Mouse (Mus musculus) bone marrow macrophage, adult 2 months (primary cell): ENCODE measurements around the gene Alk.

Experiments used
- CTCF ChIP-seq: IDR thresholded peaks from 2 replicates; pipeline ENCODE4 v1.5.1; 2012; ENCODE audit warnings: low read depth, mild to moderate bottlenecking, low read length, moderate library complexity
- POLR2A ChIP-seq: IDR thresholded peaks from 2 replicates; pipeline ENCODE4 v1.6.1; 2012; ENCODE audit warnings: mild to moderate bottlenecking, low read depth, low read length, borderline replicate concordance

DNA sequence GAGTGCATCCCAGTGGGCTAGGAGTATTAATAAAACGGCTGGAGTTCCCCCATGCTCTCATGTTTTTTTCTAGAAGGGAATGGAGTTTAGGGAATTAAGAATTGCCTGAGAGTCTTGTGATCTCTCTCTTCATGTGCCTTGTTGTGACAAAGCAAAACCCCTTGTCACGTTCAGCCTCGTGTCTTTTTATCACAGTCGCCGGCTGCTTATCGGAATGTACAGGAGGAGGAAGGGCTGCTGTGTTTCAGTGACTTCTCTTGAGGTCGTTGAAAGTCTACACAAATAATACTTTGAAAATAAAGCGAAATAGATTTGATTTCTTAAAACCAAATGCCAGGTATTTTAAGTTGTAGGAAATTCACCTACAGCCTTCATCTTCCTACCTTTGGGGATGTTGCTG, 740.4 kb downstream of the Alk start:
- TF ChIP-seq CTCF (no peak), POLR2A (no peak)
